Mouse (Mus musculus) spleen, postnatal 14 days (tissue): Measurements from ENCODE around the gene Prss50.

ENCODE experiments used
- DNase-seq, 2 experiments: peaks; one replicate each; pipeline ENCODE4 v3.0.0; 2021 to 2022; ENCODE audit warnings: low spot score in 2 of 2

Gene Prss50

DNA sequence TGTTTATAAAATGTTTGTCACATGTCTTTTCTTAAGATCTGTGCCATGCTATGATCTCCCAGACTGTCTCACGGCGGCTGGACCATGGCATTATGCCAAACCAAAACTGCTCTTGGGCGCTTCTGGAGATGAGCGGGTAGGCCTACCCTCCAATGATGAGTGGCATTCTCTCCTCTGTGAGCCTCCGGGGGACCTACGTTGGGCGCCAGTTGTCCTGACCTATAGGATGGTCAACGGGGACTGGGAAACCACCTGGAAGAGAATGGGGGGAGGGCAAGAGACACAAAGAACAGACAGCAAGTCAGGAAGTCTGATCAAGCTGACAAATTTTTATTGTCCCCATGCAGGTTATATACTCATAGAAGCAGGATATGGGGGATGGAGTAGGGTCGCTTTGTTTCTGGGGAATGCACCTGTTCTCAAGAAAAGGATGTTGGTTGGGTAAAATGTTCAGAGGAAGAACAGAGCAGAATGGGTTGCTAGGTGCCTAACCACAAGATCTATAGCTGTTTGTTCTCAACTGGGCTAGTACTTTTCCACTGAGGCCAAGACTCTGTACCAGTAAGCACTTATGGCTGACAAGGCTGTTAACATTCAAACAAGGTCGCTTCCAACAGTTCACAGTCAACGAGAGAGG lies 49.6 kb downstream of the Prss50 start:
- no peak for DNase-seq

DNA sequence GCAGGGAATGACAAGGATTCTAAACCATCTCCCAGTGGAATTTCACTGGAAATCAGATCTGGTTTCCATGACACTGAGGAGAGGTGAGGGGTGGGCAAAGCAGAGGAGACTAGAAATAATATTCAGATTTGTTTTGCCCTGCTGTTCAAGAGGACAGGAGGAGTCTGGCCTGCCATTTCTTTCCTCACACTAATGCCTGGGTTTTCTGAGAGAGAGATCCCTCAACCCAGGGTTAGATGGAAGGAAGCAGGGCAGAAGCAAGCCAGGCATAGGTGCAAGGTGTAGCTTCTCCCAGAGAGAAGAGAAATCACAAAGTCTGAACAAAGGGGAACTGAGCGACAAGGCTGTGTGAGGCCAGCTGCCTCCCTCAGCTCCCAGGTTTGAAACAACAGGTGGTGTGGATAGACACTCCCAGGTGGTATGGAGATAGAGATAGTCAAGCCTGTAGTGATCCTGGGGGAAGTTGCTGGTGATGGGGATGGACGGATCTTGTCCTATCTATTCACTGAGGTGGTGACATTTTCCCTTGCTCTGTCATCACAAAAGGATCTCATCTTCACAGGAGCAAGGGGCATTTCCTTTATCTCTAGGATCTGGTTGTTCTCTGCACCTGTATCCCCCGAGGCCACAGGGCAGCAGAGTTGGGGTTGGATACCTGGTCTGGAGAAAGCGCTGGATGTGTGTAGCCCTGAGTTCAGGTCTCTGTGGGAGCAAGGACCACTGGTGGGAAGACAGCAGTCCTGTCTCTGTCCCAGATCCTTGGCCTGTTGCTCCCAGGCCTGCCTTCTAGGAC lies 50.3 kb downstream of the Prss50 start:
- DNase-seq = no peak

DNA sequence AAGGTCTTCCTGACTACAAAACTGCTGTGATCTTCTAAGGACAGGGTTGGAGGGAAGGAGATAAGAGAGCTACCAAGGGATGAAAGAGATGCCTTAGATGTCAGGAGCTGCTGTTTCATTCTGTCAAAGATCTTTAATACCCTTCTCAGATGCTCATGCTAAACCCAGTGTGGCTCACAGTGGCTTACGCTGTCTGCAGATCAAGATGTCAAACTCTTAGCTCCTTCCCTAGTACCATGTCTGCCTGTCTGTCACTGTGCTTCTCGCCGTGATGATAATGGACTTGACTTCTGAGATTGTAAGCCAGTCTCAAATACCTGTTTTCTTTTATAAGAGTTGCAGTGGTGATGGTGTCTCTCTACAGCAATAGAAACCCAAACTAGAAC lies 50.9 kb downstream of the Prss50 start:
- DNase-seq = no peak

DNA sequence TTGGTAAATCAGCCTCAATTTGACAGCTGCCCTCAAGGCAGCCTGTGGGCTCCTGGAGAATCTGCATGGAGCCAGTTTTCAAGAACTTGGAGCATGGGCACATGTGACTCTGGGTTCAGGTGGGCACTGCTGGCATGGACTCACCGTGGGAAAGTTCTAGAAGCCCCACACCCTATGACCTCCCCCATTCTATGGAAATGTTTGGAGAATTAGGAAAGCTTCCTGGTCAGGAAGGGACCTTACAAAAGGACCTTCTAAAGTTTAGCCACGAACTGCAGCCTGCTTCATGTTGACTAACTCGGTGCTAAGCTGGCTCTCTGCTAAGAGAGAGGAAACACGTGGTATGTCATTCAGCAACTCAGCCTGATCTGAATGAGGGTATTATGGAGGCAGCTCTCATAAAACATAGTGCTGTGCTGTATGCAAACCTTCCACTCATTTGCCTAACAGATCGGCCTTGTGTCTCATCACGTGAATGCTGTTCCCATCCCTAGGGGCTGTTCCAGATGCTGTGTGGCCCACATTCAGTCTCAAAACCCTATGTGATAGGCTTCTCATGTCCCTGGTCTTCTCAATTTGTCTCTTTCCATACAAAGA lies 51.7 kb downstream of the Prss50 start:
- DNase-seq = no peak
